Mouse (Mus musculus) stomach, embryonic 14.5 days (tissue): ENCODE data around the gene Calr. TPM values are rescaled to one million over a fixed set of nuclear protein-coding genes. Genes with fewer than 3 reads are reported as not detected.

Experiments
- ATAC-seq: fragments of 200-750 bp; cut with Nextera tagmentation; 2 replicates; pipeline ENCODE4 v1.8.0; 2017; ENCODE audit warnings: low read depth, moderate TSS enrichment; ENCODE audit not compliant: insufficient number of reproducible peaks, insufficient read depth, low FRiP score
- H3K27ac ChIP-seq: fragments of 300-500 bp; sonication (generic); 2 replicates; pipeline ENCODE4 v1.5.1; 2014; ENCODE audit warnings: mild to moderate bottlenecking, low read length, moderate library complexity, mixed read lengths
- H3K27me3 ChIP-seq: fragments of 300-500 bp; sonication (generic); 2 replicates; pipeline ENCODE4 v1.6.1; 2014; ENCODE audit warnings: low read length, control low read depth, mixed read lengths; ENCODE audit not compliant: control insufficient read depth, insufficient read depth
- H3K36me3 ChIP-seq: fragments of 300-500 bp; sonication (generic); 2 replicates; pipeline ENCODE4 v1.6.1; 2014; ENCODE audit warnings: mild to moderate bottlenecking, control low read depth, low read length, moderate library complexity, mixed read lengths; ENCODE audit not compliant: control insufficient read depth, insufficient read depth
- H3K4me1 ChIP-seq: fragments of 300-500 bp; sonication (generic); 2 replicates; pipeline ENCODE4 v1.6.1; 2014; ENCODE audit warnings: low read length, control low read depth, mixed read lengths; ENCODE audit not compliant: control insufficient read depth, insufficient read depth
- H3K4me2 ChIP-seq: fragments of 300-500 bp; sonication (generic); replicated peaks from 2 replicates; pipeline ENCODE4 v1.6.1; 2014; ENCODE audit warnings: low read depth, low read length, control low read depth
- H3K4me3 ChIP-seq: fragments of 300-500 bp; sonication (generic); 2 replicates; pipeline ENCODE4 v1.5.1; 2014; ENCODE audit warnings: low read depth, low read length, control low read depth
- H3K9ac ChIP-seq: fragments of 300-500 bp; sonication (generic); replicated peaks from 2 replicates; pipeline ENCODE4 v1.6.1; 2014; ENCODE audit warnings: low read depth, mild to moderate bottlenecking, control low read depth, low read length, moderate library complexity, mixed read lengths
- H3K9me3 ChIP-seq: fragments of 300-500 bp; sonication (generic); 2 replicates; pipeline ENCODE4 v1.6.1; 2016; ENCODE audit warnings: low read depth, low read length, control low read depth; ENCODE audit not compliant: control insufficient read depth
- WGBS: fragments of 180-500 bp; shearing (Covaris S2); extraction: QIAGEN DNeasy Blood & Tissue Kit; methylation state at CpG from one replicate; pipeline ENCODE4 v1.1.7; 2014; 5-methylcytosine and 5-hydroxymethylcytosine counted together
- polyA plus RNA-seq: library from polyadenylated mRNA; unstranded; fragments of >200 nt; fragmentation: Nextera tagmentation; extraction: Ambion mirVana; gene quantifications from 2 replicates; pipeline ENCODE4 v1.2.1, GENCODE M21; 2014

Calr gene
- polyA plus RNA-seq, 1 experiment from 2014 or later, result 669 TPM

DNA sequence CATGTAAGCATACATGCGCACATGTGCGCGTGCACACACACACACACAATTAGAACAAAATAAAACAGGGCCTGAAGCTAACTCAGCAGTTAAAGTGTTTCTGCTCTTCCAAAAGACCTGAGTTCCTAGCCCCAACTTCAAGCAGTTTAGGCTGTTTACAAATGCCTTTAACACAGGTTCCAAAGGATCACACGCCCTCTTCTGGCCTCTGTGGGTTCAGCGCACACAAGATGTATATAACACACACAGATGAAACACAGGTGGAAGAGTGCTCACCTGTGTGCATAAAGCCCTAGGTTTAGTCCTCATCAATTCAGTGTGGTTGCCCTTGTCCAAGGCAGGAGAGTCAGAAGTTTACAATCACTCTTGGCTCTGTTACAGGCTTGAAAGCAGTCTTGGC is 40.7 kb downstream of the Calr start:
- H3K4me1 ChIP-seq, result no peaks in the 10 kb centered on the region
- H3K27ac ChIP-seq, result no peak overlapping the region
- no peak overlapping the region for H3K4me2 ChIP-seq
- WGBS, result 92% methylated on average over 5 of the region's 5 CpGs
- no peak overlapping the region for H3K9ac ChIP-seq
- H3K9me3 ChIP-seq, result no peaks in the 10 kb centered on the region
- H3K4me3 ChIP-seq, result no peak overlapping the region
- H3K36me3 ChIP-seq, result no peaks in the 10 kb centered on the region
- ATAC-seq, result no peak
- H3K27me3 ChIP-seq, result peaks cover 9% of the 10 kb centered on the region; the same call in 1 of the 2 replicates

DNA sequence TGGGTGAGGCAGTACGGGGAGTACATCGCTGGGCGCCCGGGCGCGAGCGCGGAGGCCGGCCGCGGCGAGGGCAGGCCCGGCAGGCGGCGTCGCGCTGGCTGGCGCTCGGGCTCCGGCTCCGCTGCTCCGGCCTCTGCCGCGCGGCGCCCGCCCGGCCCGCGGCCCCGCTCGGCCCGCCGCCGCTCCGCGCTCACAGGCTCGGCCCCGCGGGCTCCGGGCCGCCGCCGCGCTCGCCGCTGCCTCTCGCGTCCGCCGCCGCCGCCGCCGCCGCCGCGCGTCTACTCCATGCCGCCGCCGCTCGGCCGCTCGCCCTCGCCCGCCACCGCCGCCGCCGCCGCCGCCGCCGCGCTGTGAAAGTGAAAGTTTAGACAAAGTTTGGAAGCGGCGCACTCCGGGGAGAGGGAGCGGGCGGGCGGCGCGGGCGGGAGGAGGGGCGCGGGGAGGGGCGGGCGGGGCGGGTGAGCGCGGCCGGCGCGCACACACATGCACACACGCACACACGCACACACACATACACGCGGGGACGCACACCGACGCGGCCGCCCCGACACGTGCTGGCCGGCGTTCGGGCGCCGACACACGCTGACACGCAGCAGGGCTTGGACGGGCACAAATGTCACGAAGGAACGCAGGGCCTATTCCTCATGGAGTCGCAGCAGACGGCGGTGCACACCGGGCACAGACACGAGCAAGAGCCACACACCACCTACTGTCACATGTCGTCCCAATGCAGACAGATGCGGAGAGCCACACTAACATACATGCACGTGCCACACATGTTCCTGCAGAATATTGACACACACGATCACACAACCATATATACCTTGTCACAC is 46.5 kb downstream of the Calr start, which contains the start of gene Nfix:
TSS of gene Nfix (minus strand) at position 346 of the 833 bp plus-strand sequence.
- Histone ChIP-seq H3K9me3 (no peaks in the 10 kb centered on the region), H3K4me3 (peak within 1 kb of the TSS; percentile 61), H3K27ac (peak within 1 kb of the TSS; percentile 27), H3K9ac (peak within 1 kb of the TSS; percentile 97), H3K27me3 (peaks cover 15% of the 10 kb centered on the region), H3K4me1 (peaks cover 15% of the 10 kb centered on the region; the same call in 1 of the 2 replicates), H3K4me2 (peak within 1 kb of the TSS; percentile 83), H3K36me3 (peaks cover 12% of the 10 kb centered on the region)
- 1% methylated on average over 59 of the region's 125 CpGs for WGBS
- peak; percentile 43; the same call in 1 of the 2 replicates for ATAC-seq

DNA sequence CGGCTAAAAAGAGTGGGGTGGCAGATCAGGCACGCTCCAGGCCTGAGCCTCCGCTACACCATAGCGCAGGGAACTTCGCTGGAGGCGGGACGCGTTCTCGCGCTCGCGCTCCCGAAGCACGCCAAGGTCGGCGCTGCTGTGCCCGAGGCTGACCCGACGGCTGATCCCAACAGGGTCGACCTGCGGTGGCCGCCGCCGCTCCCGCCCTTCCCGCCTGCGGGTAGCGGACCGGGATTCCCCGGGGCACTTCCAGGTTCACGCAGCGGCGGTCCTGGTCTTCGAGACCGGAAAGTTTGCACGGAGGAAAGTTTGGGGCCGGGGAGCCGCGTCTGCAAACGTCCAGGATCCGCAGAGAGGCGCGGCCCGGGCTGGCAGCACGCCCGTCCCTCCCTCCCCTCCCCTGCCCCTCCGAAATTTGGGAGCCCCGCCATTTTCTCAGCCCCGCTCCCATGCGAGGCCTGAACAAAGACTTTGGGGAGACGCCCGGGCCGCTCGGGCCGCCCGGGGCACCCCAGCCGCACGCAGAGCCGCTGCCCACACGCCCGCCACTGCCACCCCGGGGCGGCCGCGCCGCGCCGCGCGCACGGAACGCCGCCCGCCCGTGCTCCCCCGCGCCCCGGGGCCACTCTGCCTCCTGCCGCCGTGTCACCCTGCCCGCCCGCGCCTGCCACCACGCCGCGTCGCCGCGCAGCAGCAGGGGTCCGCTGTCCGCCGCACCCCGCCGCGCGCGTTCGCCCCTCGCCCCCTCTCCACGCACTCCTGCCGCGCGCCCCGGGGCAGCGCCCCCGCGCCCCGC is 47.4 kb downstream of the Calr start:
- peak overlapping the region; percentile 97 for H3K9ac ChIP-seq
- peaks cover 23% of the 10 kb centered on the region; the same call in 1 of the 2 replicates for H3K4me1 ChIP-seq
- H3K9me3 ChIP-seq, result no peaks in the 10 kb centered on the region
- WGBS, result under 1% methylated on average over 79 of the region's 108 CpGs
- peaks cover 12% of the 10 kb centered on the region for H3K36me3 ChIP-seq
- peaks cover 12% of the 10 kb centered on the region; the same call in 1 of the 2 replicates for H3K27me3 ChIP-seq
- H3K4me2 ChIP-seq, result peak overlapping the region; percentile 83
- peak overlapping the region; percentile 61 for H3K4me3 ChIP-seq
- peak overlapping the region; percentile 27 for H3K27ac ChIP-seq
- peak; percentile 4; the same call in 1 of the 2 replicates for ATAC-seq

DNA sequence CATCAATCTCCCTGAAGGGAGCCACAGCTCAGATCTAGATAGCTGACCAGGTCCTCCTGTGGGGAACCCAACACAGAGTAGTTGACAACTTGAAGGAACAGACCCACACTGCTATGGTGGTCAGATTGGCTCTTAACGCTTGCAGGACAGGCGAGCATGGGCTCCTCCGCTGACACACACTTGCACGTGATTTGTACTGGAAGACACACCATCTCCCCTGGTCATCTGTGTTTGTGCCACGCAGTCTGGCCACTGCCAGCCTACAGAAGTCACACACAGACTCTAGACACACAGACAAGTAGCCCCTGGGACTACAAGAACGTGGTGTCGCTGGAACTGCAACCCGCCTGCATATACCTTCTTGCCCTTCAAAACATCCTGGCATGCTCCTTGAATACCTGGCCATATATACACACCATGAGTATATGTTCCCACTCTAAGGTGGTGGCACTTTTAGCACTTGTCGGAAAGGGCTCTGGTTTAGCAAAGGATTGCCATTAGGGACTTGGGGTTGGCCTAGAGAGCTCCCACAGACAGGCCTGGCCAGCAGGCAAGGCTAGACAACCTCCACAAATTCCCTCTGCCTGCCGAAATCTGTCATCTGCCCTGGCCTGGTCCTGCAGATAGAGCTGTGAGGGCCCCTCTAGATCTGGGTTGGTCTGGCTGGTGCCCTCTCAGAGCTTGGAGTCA is 48.1 kb downstream of the Calr start:
- ATAC-seq, result no peak
- H3K4me1 ChIP-seq, result peaks cover 29% of the 10 kb centered on the region; the same call in 1 of the 2 replicates
- H3K27ac ChIP-seq, result peak overlapping the region; percentile 27; the same call in 1 of the 2 replicates
- peaks cover 12% of the 10 kb centered on the region for H3K36me3 ChIP-seq
- peak overlapping the region; percentile 97 for H3K9ac ChIP-seq
- peaks cover 12% of the 10 kb centered on the region; the same call in 1 of the 2 replicates for H3K27me3 ChIP-seq
- WGBS, result 54% methylated on average over 10 of the region's 10 CpGs
- H3K9me3 ChIP-seq, result no peaks in the 10 kb centered on the region
- peak overlapping the region; percentile 83 for H3K4me2 ChIP-seq
- H3K4me3 ChIP-seq, result peak overlapping the region; percentile 61

DNA sequence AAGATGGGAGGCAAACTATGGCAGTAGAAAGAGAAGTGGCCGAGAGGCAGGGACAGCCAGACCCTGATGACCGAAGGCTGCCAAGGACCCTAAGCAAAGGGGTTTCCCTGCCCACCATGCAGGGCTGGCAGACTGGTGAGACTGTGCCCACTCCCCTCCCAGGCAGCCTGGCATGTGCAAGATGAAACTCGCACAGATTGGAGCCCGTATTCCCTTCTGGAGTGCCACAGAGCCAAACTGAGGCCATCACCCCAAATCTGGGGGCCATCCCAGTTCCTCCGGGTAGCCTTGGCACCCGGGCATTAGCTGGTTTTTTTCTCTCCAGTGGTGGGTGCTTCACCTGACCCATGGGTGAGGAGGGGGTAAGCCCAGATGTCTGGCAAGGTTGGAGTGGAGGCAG is 48.8 kb downstream of the Calr start:
- ATAC-seq, result no peak
- H3K9ac ChIP-seq, result no peak overlapping the region
- H3K36me3 ChIP-seq, result peaks cover 12% of the 10 kb centered on the region
- peaks cover 30% of the 10 kb centered on the region; the same call in 1 of the 2 replicates for H3K4me1 ChIP-seq
- peak overlapping the region; percentile 83; the same call in 1 of the 2 replicates for H3K4me2 ChIP-seq
- H3K27me3 ChIP-seq, result peaks cover 12% of the 10 kb centered on the region; the same call in 1 of the 2 replicates
- peak overlapping the region; percentile 61; the same call in 1 of the 2 replicates for H3K4me3 ChIP-seq
- no peaks in the 10 kb centered on the region for H3K9me3 ChIP-seq
- 70% methylated on average over 6 of the region's 6 CpGs for WGBS
- H3K27ac ChIP-seq, result no peak overlapping the region

DNA sequence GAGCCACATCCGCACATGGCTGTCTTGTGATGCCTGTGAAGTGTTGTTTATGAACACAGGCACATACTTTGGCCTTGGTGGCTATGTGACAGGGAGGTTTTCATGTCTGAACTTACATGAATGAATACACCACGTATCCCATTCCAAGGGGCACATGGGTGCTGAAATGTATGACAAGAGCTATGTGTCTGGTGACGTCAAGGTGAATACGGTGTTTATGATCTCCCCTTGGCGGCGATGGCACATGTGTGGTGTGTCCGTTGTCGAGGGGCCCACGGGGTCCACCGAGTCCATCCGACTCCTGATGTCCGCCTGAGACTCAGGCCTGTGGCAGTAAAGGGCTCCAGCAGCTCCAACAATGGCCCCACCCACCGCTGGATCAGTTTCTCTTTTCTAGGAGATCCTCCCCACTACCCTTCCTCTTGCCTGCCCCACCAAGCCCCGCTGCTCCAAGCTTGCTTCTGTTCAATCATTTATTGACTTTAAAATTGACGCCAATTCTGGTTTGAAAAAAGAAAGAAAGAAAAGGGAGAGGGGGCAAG is 49.4 kb downstream of the Calr start:
- Histone ChIP-seq H3K4me2 (no peak overlapping the region), H3K9ac (no peak overlapping the region), H3K9me3 (no peaks in the 10 kb centered on the region), H3K4me3 (no peak overlapping the region), H3K36me3 (peaks cover 12% of the 10 kb centered on the region), H3K4me1 (peaks cover 30% of the 10 kb centered on the region; the same call in 1 of the 2 replicates), H3K27me3 (peaks cover 9% of the 10 kb centered on the region; the same call in 1 of the 2 replicates), H3K27ac (no peak overlapping the region)
- WGBS, result 82% methylated on average over 15 of the region's 15 CpGs
- ATAC-seq, result no peak

DNA sequence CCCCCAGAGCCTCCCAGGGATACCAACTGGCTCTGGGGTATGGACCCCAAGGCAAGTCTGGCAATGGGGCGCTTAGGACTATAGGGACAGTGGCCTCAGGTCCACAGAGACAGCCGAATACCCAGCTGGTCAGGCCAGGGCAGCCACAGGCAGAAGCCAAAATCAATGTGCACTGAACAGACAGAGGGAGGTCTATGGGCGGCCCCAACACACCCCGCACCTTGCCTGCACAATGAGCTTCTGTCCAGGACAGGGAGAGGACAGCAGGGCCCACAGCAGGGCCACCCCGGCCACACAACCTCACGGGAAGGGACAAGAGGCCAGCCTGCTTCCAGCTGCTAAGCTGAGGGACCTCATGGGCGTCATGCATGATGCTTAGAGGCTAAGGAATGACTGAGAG is 52.2 kb downstream of the Calr start:
- no peak for ATAC-seq
- Histone ChIP-seq H3K27ac (peak overlapping the region; percentile 78; the same call in 1 of the 2 replicates), H3K9me3 (no peaks in the 10 kb centered on the region), H3K27me3 (peaks cover 11% of the 10 kb centered on the region; the same call in 1 of the 2 replicates), H3K36me3 (peaks cover 12% of the 10 kb centered on the region), H3K4me3 (no peak overlapping the region), H3K4me1 (peaks cover 41% of the 10 kb centered on the region), H3K4me2 (peak overlapping the region; percentile 16; the same call in 1 of the 2 replicates), H3K9ac (no peak overlapping the region; the same call in 1 of the 2 replicates)
- whole genome bisulfite sequencing, result 50% methylated on average over 7 of the region's 7 CpGs
